Mouse (Mus musculus): ENCODE results near the gene Phf21b. TPM values are rescaled to one million over a fixed set of nuclear protein-coding genes. Genes with fewer than 3 reads are reported as not detected.
A peak's percentile ranks its signal among the peaks of the same experiment; 100 is the strongest.

Phf21b gene
- polyA plus RNA-seq, 1 experiment = 4.4 TPM

DNA sequence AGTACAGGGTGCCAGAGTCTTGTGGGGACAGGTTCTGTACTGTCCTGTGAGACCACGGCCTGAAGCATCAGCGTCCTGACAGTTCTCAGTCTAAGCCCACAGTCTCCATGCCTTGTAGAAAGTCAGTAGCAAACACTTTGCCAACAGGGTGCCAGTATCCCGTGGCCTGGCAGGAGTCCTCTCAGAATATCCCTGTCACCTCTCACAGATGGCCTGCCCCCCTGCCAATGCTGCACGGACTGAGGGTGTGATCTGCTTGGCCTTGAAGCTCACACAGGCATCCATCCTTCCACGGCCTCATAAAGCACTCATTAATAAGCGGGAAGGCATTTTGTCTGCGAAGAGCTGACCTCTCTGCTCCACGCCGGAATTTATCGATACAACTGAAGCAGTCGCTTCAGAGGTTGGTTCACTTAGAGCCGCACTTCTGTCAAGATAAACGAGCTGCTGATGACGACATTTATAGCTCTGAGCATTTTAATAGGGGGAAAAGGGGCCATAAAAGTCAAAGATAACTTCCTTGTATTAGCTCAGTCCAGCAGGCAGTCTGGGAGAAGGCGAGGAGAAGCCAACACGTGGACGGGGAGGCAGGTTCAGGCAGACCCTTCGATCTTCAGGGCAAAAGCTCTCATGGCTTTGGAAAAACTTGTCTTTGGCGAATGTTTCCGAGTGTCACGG lies 46.4 kb downstream of the Phf21b start:
- no peaks in the 10 kb centered on the region for H3K4me1 ChIP-seq (ENCODE audit: control insufficient read depth, insufficient read depth, low read length)
- no peak overlapping the region for H3K27ac ChIP-seq (ENCODE audit: control insufficient read depth, insufficient read depth, low read depth, low read length)
- no peak for TF ChIP-seq CTCF (IDR thresholded peaks at IDR 0.05; ENCODE audit: control insufficient read depth, insufficient read depth, insufficient replicate concordance, low read depth, low read length)
- H3K27me3 ChIP-seq (ENCODE audit: control insufficient read depth, insufficient read depth, low read length) = no peaks in the 10 kb centered on the region
- no peak overlapping the region for H3K4me3 ChIP-seq (ENCODE audit: control insufficient read depth, low read depth, low read length)
- no peaks in the 10 kb centered on the region for H3K36me3 ChIP-seq (ENCODE audit: control insufficient read depth, insufficient read depth, low read length)

DNA sequence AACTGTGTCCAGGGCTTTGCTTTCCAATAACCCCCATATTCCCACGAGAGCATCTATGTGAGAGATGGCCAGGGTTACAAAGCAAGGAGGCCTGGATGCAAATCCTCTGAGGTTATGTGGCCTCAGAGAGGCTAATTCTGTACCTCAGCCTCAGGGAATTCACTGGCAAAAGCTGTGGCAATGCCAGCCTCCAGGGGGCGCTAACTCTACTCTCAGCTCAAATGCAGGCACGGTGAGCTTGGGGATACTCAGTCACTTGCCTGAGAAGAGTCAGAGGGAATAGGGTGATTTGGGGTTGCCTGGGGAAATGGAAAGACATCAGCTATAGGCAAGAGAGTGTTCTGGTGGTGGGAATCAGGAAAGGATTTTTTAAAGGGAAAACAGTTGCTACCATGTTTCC lies 52.2 kb downstream of the Phf21b start:
- no peak overlapping the region for H3K27ac ChIP-seq (ENCODE audit: control insufficient read depth, insufficient read depth, low read depth, low read length)
- no peak overlapping the region for H3K4me3 ChIP-seq (ENCODE audit: control insufficient read depth, low read depth, low read length)
- no peaks in the 10 kb centered on the region for H3K4me1 ChIP-seq (ENCODE audit: control insufficient read depth, insufficient read depth, low read length)
- H3K36me3 ChIP-seq (ENCODE audit: control insufficient read depth, insufficient read depth, low read length) = no peaks in the 10 kb centered on the region
- TF ChIP-seq POLR2A (IDR thresholded peaks at IDR 0.05; ENCODE audit: control insufficient read depth, low read depth, low read length) = no peak
- TF ChIP-seq CTCF (IDR thresholded peaks at IDR 0.05; ENCODE audit: control insufficient read depth, insufficient read depth, insufficient replicate concordance, low read depth, low read length) = peak; percentile 72; the same call in 1 of the 2 replicates
- H3K27me3 ChIP-seq (ENCODE audit: control insufficient read depth, insufficient read depth, low read length) = no peaks in the 10 kb centered on the region

DNA sequence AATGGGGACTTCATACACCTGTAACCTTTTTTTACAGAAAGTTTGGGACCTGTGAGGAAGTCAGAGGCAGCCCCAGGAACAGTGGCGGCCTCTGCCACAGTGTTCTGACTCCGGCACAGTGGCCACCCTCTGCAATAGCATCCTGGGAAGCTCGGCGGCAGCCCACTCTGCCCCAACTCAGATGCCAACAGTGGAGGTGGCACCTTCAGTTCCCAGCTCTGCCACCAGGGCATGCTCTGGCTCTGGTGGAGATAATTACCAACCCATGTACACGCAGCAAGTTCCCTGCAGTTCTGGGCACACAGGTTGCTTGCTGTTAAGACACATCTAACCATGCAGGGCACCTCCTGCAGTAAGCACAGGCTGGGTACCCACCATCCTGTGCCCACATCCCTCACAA lies 55.7 kb downstream of the Phf21b start:
- Histone ChIP-seq H3K4me3 (ENCODE audit: control insufficient read depth, low read depth, low read length) (no peak overlapping the region), H3K27ac (ENCODE audit: control insufficient read depth, insufficient read depth, low read depth, low read length) (no peak overlapping the region), H3K27me3 (ENCODE audit: control insufficient read depth, insufficient read depth, low read length) (no peaks in the 10 kb centered on the region), H3K36me3 (ENCODE audit: control insufficient read depth, insufficient read depth, low read length) (no peaks in the 10 kb centered on the region), H3K4me1 (ENCODE audit: control insufficient read depth, insufficient read depth, low read length) (no peaks in the 10 kb centered on the region)
- TF ChIP-seq POLR2A (IDR thresholded peaks at IDR 0.05; ENCODE audit: control insufficient read depth, low read depth, low read length) (no peak), CTCF (IDR thresholded peaks at IDR 0.05; ENCODE audit: control insufficient read depth, insufficient read depth, insufficient replicate concordance, low read depth, low read length) (peak; percentile 23; the same call in 1 of the 2 replicates)

DNA sequence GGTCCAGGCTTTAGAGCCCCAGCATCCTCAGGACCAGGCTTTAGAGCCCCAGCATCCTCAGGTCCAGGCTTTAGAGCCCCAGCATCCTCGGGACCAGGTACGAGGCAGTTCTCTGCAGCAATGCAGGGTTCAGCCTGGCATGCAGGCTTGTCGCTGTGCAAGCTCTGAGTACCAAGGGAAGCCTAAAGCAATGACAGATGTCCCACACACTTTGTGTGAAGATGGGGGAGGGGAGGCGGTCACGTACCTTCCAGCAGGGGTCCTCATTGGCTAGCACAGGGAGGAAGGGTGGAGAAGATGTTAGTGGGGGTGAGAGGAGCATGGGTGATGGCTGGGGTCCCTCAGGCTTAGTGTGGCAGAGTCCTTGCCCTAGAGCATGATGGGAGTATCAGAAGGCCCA lies 62.2 kb downstream of the Phf21b start:
- Histone ChIP-seq H3K4me1 (ENCODE audit: control insufficient read depth, insufficient read depth, low read length) (no peaks in the 10 kb centered on the region), H3K4me3 (ENCODE audit: control insufficient read depth, low read depth, low read length) (no peak overlapping the region), H3K27ac (ENCODE audit: control insufficient read depth, insufficient read depth, low read depth, low read length) (no peak overlapping the region), H3K27me3 (ENCODE audit: control insufficient read depth, insufficient read depth, low read length) (no peaks in the 10 kb centered on the region), H3K36me3 (ENCODE audit: control insufficient read depth, insufficient read depth, low read length) (no peaks in the 10 kb centered on the region)
- TF ChIP-seq POLR2A (IDR thresholded peaks at IDR 0.05; ENCODE audit: control insufficient read depth, low read depth, low read length) (no peak), CTCF (IDR thresholded peaks at IDR 0.05; ENCODE audit: control insufficient read depth, insufficient read depth, insufficient replicate concordance, low read depth, low read length) (no peak)

DNA sequence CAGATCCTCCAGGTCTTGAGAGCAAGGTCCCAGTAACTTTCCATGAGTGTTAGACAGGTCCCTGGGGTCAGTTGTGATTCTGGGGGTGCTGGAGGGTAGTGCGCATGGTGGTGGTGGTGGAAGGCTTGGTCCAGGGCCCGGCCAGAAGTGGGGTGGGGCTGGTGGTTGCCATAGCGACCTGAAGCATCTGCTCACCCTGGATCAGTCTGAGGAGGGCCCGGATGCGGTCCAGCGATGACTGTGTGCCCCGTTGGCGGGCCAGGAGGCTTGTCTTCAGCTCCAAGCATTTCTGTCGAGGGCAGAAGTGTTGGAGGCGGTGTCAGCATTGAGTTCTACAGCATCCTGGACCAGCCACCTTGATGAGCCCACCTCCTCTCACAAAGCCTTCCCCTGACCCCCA lies 68.7 kb downstream of the Phf21b start:
- TF ChIP-seq POLR2A (IDR thresholded peaks at IDR 0.05; ENCODE audit: control insufficient read depth, low read depth, low read length) (no peak), CTCF (IDR thresholded peaks at IDR 0.05; ENCODE audit: control insufficient read depth, insufficient read depth, insufficient replicate concordance, low read depth, low read length) (no peak)
- Histone ChIP-seq H3K4me3 (ENCODE audit: control insufficient read depth, low read depth, low read length) (no peak overlapping the region), H3K36me3 (ENCODE audit: control insufficient read depth, insufficient read depth, low read length) (no peaks in the 10 kb centered on the region), H3K27ac (ENCODE audit: control insufficient read depth, insufficient read depth, low read depth, low read length) (no peak overlapping the region), H3K4me1 (ENCODE audit: control insufficient read depth, insufficient read depth, low read length) (peaks cover 3% of the 10 kb centered on the region), H3K27me3 (ENCODE audit: control insufficient read depth, insufficient read depth, low read length) (no peaks in the 10 kb centered on the region)

DNA sequence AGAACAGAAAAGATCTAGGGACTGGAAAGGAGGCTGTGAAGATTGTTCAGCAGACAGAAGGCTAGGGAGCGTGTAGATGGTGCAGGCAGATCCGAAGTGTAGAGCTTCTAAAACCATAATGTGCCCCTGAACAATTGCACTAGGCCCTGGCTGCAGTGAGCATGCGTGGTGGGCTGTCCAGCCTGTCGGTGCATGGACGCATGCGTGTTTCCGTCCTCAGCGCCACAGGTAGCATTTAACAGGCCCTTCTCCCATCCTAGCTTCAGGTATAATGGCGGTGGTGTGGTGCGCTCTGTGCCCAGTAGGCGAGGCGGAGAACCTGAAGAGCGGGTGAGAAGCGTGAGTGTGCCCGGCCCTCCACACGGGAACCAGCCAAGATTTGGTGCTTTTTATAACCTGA lies 71.0 kb downstream of the Phf21b start:
- Histone ChIP-seq H3K27ac (ENCODE audit: control insufficient read depth, insufficient read depth, low read depth, low read length) (no peak overlapping the region), H3K36me3 (ENCODE audit: control insufficient read depth, insufficient read depth, low read length) (no peaks in the 10 kb centered on the region), H3K4me1 (ENCODE audit: control insufficient read depth, insufficient read depth, low read length) (peaks cover 3% of the 10 kb centered on the region), H3K4me3 (ENCODE audit: control insufficient read depth, low read depth, low read length) (peak overlapping the region; percentile 55), H3K27me3 (ENCODE audit: control insufficient read depth, insufficient read depth, low read length) (no peaks in the 10 kb centered on the region)
- peak; percentile 59; the same call in 1 of the 2 replicates for TF ChIP-seq POLR2A (IDR thresholded peaks at IDR 0.05; ENCODE audit: control insufficient read depth, low read depth, low read length)
- no peak for TF ChIP-seq CTCF (IDR thresholded peaks at IDR 0.05; ENCODE audit: control insufficient read depth, insufficient read depth, insufficient replicate concordance, low read depth, low read length)

DNA sequence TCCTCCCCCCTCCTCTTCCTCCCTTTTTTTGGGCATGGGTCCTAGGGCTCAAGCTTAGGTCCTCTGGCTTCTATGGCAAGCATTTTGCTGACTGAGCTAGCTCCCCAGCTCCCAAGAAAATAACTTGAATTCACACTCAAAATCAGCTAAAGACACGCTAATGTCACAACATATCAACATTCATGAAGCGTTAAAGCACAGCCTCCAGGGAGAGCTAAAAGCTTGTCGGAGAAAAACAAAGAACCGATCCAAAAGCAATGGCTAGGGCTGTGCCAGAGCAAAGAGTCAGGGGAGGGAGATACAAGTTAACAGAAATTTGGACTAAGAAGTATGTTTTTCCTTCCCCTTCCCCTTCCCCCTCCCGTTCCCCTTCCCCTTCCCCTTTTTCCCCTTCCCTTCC lies 77.3 kb downstream of the Phf21b start:
- H3K27me3 ChIP-seq (ENCODE audit: control insufficient read depth, insufficient read depth, low read length) = no peaks in the 10 kb centered on the region
- TF ChIP-seq POLR2A (IDR thresholded peaks at IDR 0.05; ENCODE audit: control insufficient read depth, low read depth, low read length) = no peak
- TF ChIP-seq CTCF (IDR thresholded peaks at IDR 0.05; ENCODE audit: control insufficient read depth, insufficient read depth, insufficient replicate concordance, low read depth, low read length) = no peak
- no peaks in the 10 kb centered on the region for H3K36me3 ChIP-seq (ENCODE audit: control insufficient read depth, insufficient read depth, low read length)
- no peaks in the 10 kb centered on the region for H3K4me1 ChIP-seq (ENCODE audit: control insufficient read depth, insufficient read depth, low read length)
- H3K4me3 ChIP-seq (ENCODE audit: control insufficient read depth, low read depth, low read length) = no peak overlapping the region
- no peak overlapping the region for H3K27ac ChIP-seq (ENCODE audit: control insufficient read depth, insufficient read depth, low read depth, low read length)

Measured in testis, adult 2 months (tissue).